Mouse (Mus musculus) gastrocnemius, adult 2 months (tissue): ENCODE results near the gene Morc1. TPM values are rescaled to one million over a fixed set of nuclear protein-coding genes. Genes with fewer than 3 reads are reported as not detected.

Experiments used
- DNase-seq: peaks from one replicate; pipeline ENCODE4 v3.0.0; 2022
- H3K27ac ChIP-seq: fragments of 200-600 bp; 2 replicates; pipeline ENCODE4 v1.8.1; 2022; ENCODE audit warnings: mild to moderate bottlenecking
- H3K4me3 ChIP-seq: fragments of 200-600 bp; 2 replicates; pipeline ENCODE4 v1.8.1; 2022; ENCODE audit warnings: mild to moderate bottlenecking, moderate library complexity
- CTCF ChIP-seq: fragments of 200-600 bp; IDR thresholded peaks from 2 replicates; pipeline ENCODE4 v1.8.1; 2022; ENCODE audit warnings: antibody characterized with exemption, mild to moderate bottlenecking, moderate library complexity
- intact Hi-C: fragments of 180-260 bp; cut with DNase I; formaldehyde crosslinking; loops from one replicate; pipeline ENCODE4 v1.15.1; 2025
- total RNA-seq, 2 experiments: library from RNA; stranded (reverse); gene quantifications; 2 replicates each; pipeline ENCODE4 v1.2.3; 2021

The Morc1 gene
- total RNA-seq, 2 experiments from 2014 or later = not detected

DNA sequence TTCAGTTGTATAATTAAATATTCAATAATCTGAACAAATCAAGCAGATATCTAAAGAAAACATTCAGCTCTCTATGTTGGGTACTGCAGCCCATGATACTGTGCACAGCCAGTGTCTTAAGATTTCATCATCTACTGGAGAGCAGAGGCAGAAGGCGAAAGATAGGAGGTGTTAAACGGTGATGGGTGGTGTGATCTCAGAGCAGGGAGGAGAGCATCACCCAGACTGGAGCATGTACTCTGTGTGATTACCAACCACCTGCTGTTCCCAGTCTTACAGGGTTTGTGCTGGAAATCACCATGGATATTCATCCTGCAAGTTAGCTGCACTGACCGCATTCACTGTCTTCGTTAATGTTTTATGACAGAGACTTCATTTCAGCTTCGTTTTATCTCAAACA, 106.1 kb downstream of the Morc1 start:
- intact Hi-C loops = no loop called here
- no peak for DNase-seq
- Histone ChIP-seq H3K4me3 (no peak overlapping the region), H3K27ac (no peak overlapping the region)
- no peak for TF ChIP-seq CTCF

DNA sequence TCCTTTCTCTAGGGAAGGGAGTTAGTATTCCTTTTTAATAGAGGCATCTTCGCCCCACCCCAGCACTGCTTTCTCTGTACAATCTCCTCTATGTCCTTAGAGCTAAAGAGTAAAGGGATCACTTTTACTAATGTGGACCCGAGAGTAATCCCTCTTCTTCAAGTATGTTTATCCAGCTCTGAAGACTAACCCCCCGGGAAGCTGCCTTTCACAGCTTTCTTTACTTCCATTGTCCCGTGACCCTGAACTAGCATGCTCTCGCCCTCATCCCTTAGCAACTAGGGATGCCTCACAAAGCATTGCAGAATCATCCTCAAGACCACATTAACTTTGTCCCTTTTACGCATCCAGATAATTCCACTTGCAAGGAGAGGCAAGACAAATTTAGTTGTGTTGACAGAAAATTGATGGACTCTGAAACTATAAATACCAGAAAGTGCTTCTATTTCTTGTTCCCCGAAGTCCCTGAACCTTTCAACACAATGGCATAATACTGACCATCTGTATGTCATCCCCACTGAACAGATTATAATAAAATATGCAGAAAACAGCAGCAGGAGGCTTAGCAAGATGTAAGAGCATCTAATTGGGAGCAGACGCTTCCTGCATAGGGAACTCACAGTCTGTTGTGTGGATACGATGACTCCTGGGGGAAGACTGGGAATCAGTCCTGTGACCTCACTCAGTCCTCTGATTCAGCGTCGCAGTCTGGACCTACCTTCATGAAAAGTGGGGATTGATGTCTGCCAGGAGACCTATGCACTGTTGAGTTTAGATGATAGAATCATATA, 131.4 kb downstream of the Morc1 start:
- no peak for TF ChIP-seq CTCF
- Histone ChIP-seq H3K4me3 (no peak overlapping the region), H3K27ac (no peak overlapping the region)
- DNase-seq = no peak
- intact Hi-C loops = no loop called here

DNA sequence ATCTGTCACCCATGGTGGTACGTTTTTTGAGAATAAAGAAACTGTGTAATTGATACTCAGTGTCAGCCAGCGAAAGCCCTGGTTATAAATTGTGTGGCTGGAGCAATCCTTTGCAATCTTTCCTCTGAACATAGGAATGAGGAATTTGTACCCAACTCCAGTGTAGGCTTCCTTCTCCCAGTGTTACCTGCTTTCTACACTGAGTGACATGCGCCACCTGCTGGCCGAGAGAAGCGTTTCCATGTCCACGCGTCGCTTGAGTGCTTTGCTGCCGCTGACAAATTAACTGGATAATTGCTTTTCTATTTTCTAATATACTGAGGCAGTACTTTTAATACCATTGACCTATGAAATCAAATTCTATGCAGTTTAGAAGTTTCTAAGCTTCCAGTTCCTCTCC, 139.3 kb downstream of the Morc1 start:
- Histone ChIP-seq H3K27ac (no peak overlapping the region), H3K4me3 (no peak overlapping the region)
- peak; percentile 58 for DNase-seq
- intact Hi-C loops = no loop called here
- TF ChIP-seq CTCF = peak; percentile 71

DNA sequence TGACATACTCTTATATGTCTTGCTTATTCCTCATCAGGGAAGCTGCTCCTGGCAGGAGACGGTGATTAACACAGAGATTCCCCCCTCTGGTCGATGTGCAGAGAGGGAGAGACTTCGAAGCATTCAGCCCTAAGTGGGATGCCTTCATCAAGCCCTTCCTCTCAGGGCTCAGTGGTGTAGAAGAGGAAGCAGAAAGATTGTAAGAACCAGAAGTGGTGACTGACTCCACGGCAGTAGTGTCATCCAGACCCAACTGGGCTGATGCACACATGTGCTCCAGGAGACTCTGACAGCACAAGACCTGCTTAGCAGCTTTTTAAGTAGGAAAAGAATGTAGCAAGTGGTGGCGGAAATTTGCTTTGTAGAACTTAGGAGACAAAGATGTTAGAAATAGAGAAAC, 143.0 kb downstream of the Morc1 start:
- no peak for DNase-seq
- Histone ChIP-seq H3K4me3 (no peak overlapping the region), H3K27ac (no peak overlapping the region)
- intact Hi-C loops = no loop called here
- TF ChIP-seq CTCF = no peak

DNA sequence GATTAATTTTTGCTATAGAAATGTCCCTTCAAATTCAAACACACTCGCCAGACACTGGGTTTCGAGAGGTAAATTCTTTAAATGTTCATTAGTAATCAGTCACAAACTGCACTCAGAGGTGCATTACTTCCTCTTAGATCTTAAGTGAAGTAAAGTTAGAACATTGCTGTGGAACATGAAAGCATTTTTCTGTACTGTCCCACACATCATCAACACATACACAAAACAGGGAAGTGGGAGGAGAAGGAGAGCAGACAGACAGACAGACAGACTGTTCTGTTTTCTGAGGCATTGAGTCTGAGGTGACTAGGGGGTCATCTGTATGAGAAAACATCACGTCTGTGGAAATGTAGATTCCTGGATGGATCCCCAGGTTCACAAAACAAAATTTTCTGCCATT, 143.5 kb downstream of the Morc1 start:
- Histone ChIP-seq H3K27ac (no peak overlapping the region), H3K4me3 (no peak overlapping the region)
- DNase-seq = no peak
- intact Hi-C loops = no loop called here
- TF ChIP-seq CTCF = no peak

DNA sequence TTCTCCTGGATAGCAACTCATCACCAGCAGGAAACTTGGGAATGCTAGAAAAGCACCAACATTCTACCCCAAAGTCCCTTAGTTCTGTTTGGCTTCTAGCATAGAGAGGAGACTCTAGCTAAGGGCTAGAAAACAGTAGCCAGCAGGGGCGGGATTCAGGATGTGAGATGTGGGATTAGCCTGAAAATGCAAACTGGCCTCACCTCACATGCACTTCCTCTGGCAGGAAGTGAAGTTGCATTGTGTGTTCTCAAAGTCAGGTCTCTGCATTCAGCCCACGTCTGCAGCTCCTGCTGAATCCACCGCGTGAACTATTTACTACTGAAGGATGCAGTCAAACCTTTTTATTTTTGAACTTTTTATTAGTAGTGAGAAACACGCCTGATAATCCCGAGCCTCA, 154.3 kb downstream of the Morc1 start:
- intact Hi-C loops = no loop called here
- no peak for DNase-seq
- Histone ChIP-seq H3K27ac (no peak overlapping the region), H3K4me3 (no peak overlapping the region)
- no peak for TF ChIP-seq CTCF

DNA sequence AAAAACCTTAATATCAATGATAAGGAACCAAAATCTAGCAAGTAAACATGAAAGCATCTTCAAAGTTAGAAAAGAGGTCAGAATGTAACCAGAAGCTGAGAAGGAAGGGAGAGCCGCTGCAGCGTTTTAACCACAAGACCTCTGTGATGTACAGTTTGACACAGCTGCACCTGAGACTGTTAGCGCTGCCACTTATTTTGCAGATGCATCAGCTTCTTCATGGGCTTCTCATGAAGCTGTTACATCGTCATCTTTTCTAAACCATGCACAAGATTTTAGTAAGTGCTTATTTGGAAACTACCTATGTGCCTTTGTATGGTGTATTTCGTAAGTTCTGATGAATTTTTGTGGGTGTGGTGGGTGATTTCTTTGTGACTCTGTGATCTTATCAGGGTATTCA, 163.4 kb downstream of the Morc1 start:
- TF ChIP-seq CTCF = no peak
- no peak for DNase-seq
- intact Hi-C loops = no loop called here
- H3K4me3 ChIP-seq = no peak overlapping the region
- no peak overlapping the region for H3K27ac ChIP-seq

DNA sequence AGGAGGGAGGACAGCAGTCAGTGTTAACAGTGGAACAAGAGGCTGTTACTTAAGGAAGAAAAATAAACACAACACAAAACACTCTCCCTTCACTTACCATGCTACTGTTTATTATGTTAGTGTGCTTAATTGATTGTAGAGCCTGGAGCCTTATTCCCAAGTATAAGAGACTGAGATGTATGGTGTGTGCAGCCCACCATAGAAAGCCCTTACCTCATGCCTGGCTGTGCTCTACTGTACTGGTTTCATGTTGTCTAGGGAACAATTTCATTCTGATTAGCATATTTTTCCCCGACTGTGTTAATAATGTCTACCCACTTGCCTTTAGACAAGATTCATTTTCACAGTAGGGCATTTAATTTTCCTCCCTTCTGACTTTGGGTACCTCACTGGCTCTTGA, 164.2 kb downstream of the Morc1 start:
- Histone ChIP-seq H3K27ac (no peak overlapping the region), H3K4me3 (no peak overlapping the region)
- intact Hi-C loops = no loop called here
- TF ChIP-seq CTCF = no peak
- DNase-seq = no peak

DNA sequence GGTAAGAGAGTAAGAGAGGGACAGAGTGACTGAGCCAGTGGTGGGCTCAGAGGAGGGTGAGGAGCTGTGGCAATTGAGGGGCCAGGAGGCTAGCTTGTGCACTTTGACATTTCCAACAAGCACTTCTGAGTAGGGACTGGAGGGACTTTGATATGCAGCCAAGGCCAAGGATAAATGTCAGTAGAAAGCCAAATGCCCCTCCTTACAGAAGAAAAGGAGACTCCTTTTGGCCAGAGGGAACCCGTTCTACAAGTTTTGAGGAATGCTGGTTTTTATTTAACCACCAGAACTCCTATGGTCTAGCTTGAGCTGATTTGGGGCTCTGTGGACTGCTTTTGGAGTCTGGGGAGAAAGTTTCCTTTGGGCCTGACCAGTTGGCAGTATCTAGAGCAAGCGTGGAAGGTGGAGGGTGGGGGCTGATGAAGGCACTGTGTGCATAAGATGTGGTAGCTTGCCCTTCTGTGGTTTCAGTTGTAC, 172.7 kb downstream of the Morc1 start:
- Histone ChIP-seq H3K27ac (no peak overlapping the region), H3K4me3 (no peak overlapping the region)
- TF ChIP-seq CTCF = no peak
- no peak for DNase-seq
- intact Hi-C loops = no loop called here

DNA sequence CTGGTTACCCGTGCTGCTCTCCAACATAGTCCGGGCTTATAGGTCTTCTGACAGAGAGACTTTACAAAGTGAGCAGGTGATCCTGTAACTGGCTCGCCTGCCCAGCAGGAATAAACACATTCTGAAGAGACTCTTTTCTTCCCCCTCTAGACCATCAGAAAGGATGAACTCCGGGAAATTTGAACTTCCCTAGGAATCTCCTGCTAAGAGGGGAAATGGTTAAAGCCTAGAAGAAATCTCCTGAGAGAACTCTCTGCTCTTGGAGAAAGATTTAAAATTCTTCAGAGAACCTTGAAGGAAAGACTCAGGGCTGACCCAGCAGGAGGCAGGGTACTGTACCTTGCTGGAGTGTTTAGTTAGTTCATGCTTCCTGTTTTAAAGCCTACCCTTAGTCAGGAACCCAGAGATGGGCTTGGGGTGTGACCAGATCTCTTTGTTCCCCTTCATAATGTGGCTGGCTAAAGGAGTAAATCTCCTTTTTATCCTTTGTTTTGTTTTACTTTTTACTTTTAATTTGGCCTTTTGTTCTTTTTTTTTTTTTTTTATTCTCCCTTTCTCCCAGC, 175.5 kb downstream of the Morc1 start:
- intact Hi-C loops = no loop called here
- Histone ChIP-seq H3K27ac (no peak overlapping the region), H3K4me3 (no peak overlapping the region)
- no peak for TF ChIP-seq CTCF
- DNase-seq = no peak

DNA sequence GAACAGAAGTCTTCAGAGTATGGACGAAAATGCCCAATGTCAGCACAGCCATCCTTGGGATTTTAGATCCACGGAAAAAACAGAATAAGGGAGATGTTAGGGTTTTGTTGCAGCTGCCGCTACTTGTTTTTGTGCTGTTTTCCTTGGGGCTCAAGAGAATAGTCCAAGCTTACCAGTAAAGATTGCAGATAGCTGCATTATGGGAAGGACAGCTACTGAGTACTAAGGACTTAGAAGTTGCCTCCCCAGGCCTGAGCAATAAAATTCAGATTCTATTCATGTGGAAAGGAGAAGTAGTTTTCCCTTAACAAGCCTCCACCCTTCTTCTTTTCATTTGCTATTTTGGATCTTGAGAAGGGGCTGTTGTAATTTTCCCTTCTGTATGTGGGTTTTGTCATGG, 177.2 kb downstream of the Morc1 start:
- Histone ChIP-seq H3K4me3 (no peak overlapping the region), H3K27ac (no peak overlapping the region)
- TF ChIP-seq CTCF = no peak
- intact Hi-C loops = no loop called here
- no peak for DNase-seq

DNA sequence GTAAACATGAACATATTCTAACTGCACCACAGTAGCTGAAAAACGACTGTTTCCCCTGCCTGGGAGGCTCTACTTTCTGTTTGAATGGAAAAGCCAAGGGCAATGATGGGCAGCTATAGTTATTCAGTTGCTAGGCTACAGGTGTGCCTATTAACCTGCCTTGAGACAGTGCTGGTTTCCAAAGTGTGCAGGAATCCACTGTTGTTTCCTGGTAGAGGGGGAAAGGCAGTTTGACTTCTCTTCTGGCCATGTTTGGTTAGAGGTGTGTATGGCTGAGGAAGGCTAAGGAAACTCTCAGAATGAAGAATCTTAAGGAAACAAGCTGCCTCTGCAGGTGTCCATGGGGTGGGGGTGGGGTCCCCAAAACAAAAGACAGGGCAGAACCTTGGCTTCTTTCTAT, 179.8 kb downstream of the Morc1 start:
- DNase-seq = no peak

DNA sequence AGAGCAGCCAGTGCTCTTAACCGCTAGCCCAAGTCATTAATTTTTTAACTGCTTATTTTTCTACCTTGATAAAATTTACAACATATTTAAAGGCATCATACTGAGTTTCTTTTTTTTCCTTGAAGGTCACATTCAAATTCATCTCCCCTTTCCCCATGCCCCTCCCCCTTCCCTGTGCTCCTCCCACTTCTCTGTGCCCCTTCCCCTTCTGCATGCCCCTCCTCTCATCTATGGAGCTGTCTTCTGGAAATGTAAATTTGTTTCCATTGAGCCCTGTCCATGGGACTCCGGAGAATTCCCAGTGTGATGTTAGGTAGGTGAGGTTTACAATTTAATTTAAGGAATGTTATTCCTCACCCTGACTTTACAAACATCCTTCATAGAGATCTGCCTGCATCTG, 180.4 kb downstream of the Morc1 start:
- no peak for TF ChIP-seq CTCF
- no peak for DNase-seq
- intact Hi-C loops = no loop called here
- Histone ChIP-seq H3K4me3 (no peak overlapping the region), H3K27ac (no peak overlapping the region)

More for the DNA sequence above, 179.8 kb downstream of the Morc1 start:
- intact Hi-C loops = no loop called here
- no peak for TF ChIP-seq CTCF
- Histone ChIP-seq H3K4me3 (no peak overlapping the region), H3K27ac (no peak overlapping the region)

DNA sequence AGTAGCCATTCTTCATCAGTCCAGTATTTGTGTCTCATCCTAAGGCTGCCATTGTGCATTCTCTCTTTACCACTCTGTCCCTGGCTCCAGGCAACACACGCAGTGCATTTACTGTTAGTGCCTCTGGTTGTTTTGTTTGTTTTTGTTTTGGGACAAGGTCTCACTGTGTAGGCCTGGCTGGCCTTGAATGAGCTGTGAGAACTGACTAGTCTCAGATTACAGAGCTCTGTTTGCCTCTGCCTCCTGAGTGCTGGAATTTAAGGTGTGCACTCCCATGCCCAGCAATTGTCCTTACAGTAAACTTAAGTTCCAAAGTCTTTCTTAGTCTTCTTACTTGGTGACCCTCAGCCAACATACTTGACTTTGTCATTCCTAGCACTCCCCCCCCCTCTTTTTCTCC, 182.7 kb downstream of the Morc1 start:
- intact Hi-C loops = no loop called here
- DNase-seq = no peak
- Histone ChIP-seq H3K4me3 (no peak overlapping the region), H3K27ac (no peak overlapping the region)
- no peak for TF ChIP-seq CTCF
